Mouse (Mus musculus) adrenal gland, postnatal 25 days (tissue): Measurements from ENCODE around the gene S100a3. TPM values are rescaled to one million over a fixed set of nuclear protein-coding genes. Genes with fewer than 3 reads are reported as not detected.

Experiments used
- DNase-seq: peaks from one replicate; pipeline ENCODE4 v3.0.0; 2021; ENCODE audit warnings: mixed read lengths
- total RNA-seq: library from RNA; stranded (reverse); gene quantifications from 2 replicates; pipeline ENCODE4 v1.2.3, GENCODE M21; 2021

S100a3 gene
- total RNA-seq, 1 experiment from 2014 or later = not detected

GRCm38 (mm10) chr3:90574691-90575090 is 14.3 kb downstream of the S100a3 start:
- DNase-seq = peak; percentile 26

GRCm38 (mm10) chr3:90575320-90575719 is 14.9 kb downstream of the S100a3 start:
- no peak for DNase-seq

GRCm38 (mm10) chr3:90576351-90577001 is 16.1 kb downstream of the S100a3 start:
- no peak for DNase-seq

GRCm38 (mm10) chr3:90579433-90579832 is 19.1 kb downstream of the S100a3 start:
- DNase-seq = no peak

GRCm38 (mm10) chr3:90581141-90581540 is 20.8 kb downstream of the S100a3 start:
- no peak for DNase-seq

GRCm38 (mm10) chr3:90582156-90582555 is 21.8 kb downstream of the S100a3 start:
- DNase-seq = no peak

GRCm38 (mm10) chr3:90582556-90582955 is 22.2 kb downstream of the S100a3 start:
- no peak for DNase-seq

- DNase-seq = peak; percentile 27
Measured at GRCm38 (mm10) chr3:90583893-90584292, 23.5 kb downstream of the S100a3 start.

GRCm38 (mm10) chr3:90585595-90585994 is 25.2 kb downstream of the S100a3 start:
- DNase-seq = peak; percentile 55

- DNase-seq = no peak
Measured at GRCm38 (mm10) chr3:90586016-90586643, 25.8 kb downstream of the S100a3 start.

- DNase-seq = peak; percentile 86
Measured at GRCm38 (mm10) chr3:90586906-90587305, 26.5 kb downstream of the S100a3 start.

- no peak for DNase-seq
Measured at GRCm38 (mm10) chr3:90587361-90588101, 27.2 kb downstream of the S100a3 start.

GRCm38 (mm10) chr3:90589390-90589789 is 29.0 kb downstream of the S100a3 start:
- DNase-seq = no peak

GRCm38 (mm10) chr3:90589947-90590346 is 29.6 kb downstream of the S100a3 start, which contains the start of gene S100a2:
Gene S100a2 (plus strand): TSS chr3:90590247.
- DNase-seq = no peak

GRCm38 (mm10) chr3:90594466-90594865 is 34.1 kb downstream of the S100a3 start:
- no peak for DNase-seq

GRCm38 (mm10) chr3:90595556-90595955 is 35.2 kb downstream of the S100a3 start:
- DNase-seq = no peak

GRCm38 (mm10) chr3:90596810-90597209 is 36.4 kb downstream of the S100a3 start:
- DNase-seq = no peak

GRCm38 (mm10) chr3:90597736-90598135 is 37.4 kb downstream of the S100a3 start:
- DNase-seq = no peak

GRCm38 (mm10) chr3:90598212-90598611 is 37.8 kb downstream of the S100a3 start:
- no peak for DNase-seq

- DNase-seq = no peak
Measured at GRCm38 (mm10) chr3:90599401-90599800, 39.0 kb downstream of the S100a3 start.

- DNase-seq = no peak
Measured at GRCm38 (mm10) chr3:90600036-90600435, 39.7 kb downstream of the S100a3 start.

- no peak for DNase-seq
Measured at GRCm38 (mm10) chr3:90600458-90601195, 40.2 kb downstream of the S100a3 start.
